Mouse (Mus musculus): ENCODE measurements around the gene Gm21118. TPM values are rescaled to one million over a fixed set of nuclear protein-coding genes. Genes with fewer than 3 reads are reported as not detected.
"Not testable (repeated sequence)": the region's sequence is repeated elsewhere in the genome, so short reads cannot be mapped to it uniquely, and the experiment has no call there.

Gene Gm21118
- polyA plus RNA-seq (2012; rRNA removed): 5.8 and 6.7 TPM in 2 replicates

GRCm38 (mm10) chrY:70273542-70273941 lies at the start of gene Gm21118:
Gene Gm21118, minus strand, starts transcription at chrY:70273642.
- H3K4me1 ChIP-seq (ENCODE audit: control insufficient read depth, insufficient read depth, low read length); H3K27ac ChIP-seq (ENCODE audit: control insufficient read depth, insufficient read depth, low read depth, low read length); H3K27me3 ChIP-seq (ENCODE audit: control insufficient read depth, insufficient read depth, low read length); H3K36me3 ChIP-seq (ENCODE audit: control insufficient read depth, insufficient read depth, low read length); H3K4me3 ChIP-seq (ENCODE audit: control insufficient read depth, low read depth, low read length): not testable (repeated sequence)

DNA sequence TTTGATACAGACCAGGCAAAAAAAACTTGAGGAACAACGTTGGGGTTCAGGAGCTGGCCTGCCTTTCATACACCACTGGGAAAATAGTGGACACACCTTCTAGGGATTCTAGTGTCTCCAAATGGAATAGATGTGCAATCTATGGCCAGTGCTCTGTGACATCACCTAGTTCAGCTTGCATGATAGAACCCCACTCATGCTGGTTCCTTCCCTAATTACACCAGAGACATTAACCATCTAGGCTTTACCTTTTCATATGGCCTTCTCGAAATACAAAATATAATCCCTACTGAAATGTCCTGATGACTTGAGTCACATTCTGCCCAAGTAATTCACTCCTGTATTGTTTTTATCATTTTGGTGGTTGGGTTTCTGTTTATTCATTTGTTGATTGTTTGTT lies 29.7 kb upstream of the Gm21118 start, which contains the start of the genes Gm29423 and Gm29644:
TSS of gene Gm29423 (minus strand) at position 101 of the 400 bp plus-strand sequence.
TSS of gene Gm29644 (minus strand) at position 157 of the 400 bp plus-strand sequence.
- not testable (repeated sequence) for H3K27ac ChIP-seq (ENCODE audit: control insufficient read depth, insufficient read depth, low read depth, low read length); H3K27me3 ChIP-seq (ENCODE audit: control insufficient read depth, insufficient read depth, low read length); H3K4me1 ChIP-seq (ENCODE audit: control insufficient read depth, insufficient read depth, low read length); H3K36me3 ChIP-seq (ENCODE audit: control insufficient read depth, insufficient read depth, low read length); H3K4me3 ChIP-seq (ENCODE audit: control insufficient read depth, low read depth, low read length)

Other genes with a start within 250 kb of the Gm21118 start
- 0.91 TPM in 1 of 2 replicates, not detected in the other for gene Gm29423, start 29.6 kb upstream of the Gm21118 start, polyA plus RNA-seq (2012; rRNA removed)
- not detected in 2 replicates for gene Gm29644, start 29.7 kb upstream of the Gm21118 start, polyA plus RNA-seq (2012; rRNA removed)
- not detected in 2 replicates for gene Gm20888, start 168.2 kb upstream of the Gm21118 start, polyA plus RNA-seq (2012; rRNA removed)